Mouse (Mus musculus): ENCODE measurements around the gene Uchl3. TPM values are rescaled to one million over a fixed set of nuclear protein-coding genes. Genes with fewer than 3 reads are reported as not detected.

The Uchl3 gene
- 183 and 184 TPM in 2 replicates for polyA plus RNA-seq (2014; fragmentation: Nextera tagmentation; extraction: Ambion mirVana)

DNA sequence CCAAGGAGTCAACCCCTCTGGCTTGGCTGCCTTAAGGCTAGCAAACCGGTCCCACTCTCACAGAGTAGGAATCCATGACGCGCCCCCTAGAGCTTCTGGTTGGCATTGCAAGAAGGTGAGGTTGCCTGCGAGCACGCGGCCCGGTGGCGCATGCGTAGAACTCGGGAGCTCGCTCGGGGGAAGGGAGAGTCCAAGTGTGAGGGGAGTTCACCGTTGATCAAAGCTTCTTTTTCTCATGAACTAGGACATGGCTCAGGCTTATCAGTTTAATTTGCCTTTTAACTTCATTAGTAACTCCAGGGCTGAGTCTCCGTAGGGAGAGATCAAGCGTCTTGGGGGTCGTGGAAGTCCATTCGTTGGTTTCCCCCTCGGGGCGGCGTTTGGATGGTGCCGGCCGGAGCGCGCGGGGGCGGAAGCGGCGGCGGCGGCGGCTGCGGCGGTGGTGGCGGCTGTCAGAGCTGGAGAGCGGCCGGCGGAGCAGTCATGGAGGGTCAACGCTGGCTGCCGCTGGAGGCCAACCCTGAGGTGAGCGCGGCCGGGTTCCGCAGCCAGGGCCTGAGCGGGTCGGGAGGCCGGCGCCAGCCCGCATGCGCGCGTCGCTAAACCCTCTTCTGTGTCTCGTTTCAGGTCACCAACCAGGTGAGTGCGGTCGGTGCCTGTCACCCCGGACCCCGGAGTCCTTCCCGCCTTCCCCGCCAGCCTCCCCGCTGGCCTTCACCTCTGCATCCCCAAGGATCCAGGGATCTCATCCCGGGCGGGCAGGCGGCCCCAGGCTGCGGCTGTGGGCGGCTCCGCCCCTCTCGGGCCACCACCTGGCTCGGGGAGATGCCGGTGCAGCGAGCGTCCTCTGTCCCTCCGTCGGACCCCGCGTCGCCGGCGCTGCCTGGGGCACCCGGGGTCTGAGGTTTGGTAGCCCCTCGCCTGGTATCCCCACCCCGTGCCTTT, at the start of gene Uchl3:
TSS of gene Uchl3 (plus strand) at position 387 of the 945 bp plus-strand sequence.
- H3K36me3 ChIP-seq (replicated peaks; ENCODE audit: control insufficient read depth, insufficient read depth, low read depth, low read length): no peaks in the 10 kb centered on the region
- under 1% methylated on average over 79 of the region's 81 CpGs for WGBS
- H3K27me3 ChIP-seq (ENCODE audit: control insufficient read depth, insufficient read depth, low read length): no peaks in the 10 kb centered on the region
- peak; percentile 85 for ATAC-seq (replicated peaks; ENCODE audit: insufficient number of reproducible peaks, low FRiP score, low TSS enrichment, low read depth)
- H3K4me2 ChIP-seq (ENCODE audit: low read depth, low read length): peak within 1 kb of the TSS; percentile 82
- peak within 1 kb of the TSS; percentile 81 for H3K9ac ChIP-seq (replicated peaks; ENCODE audit: low read length)
- H3K4me3 ChIP-seq (ENCODE audit: low read depth, low read length): peak within 1 kb of the TSS; percentile 99
- H3K4me1 ChIP-seq (ENCODE audit: control insufficient read depth, insufficient read depth, low read length): no peaks in the 10 kb centered on the region
- no peak within 1 kb of the TSS for H3K27ac ChIP-seq (replicated peaks; ENCODE audit: low read depth, low read length)
- no peaks in the 10 kb centered on the region for H3K9me3 ChIP-seq (replicated peaks; ENCODE audit: control insufficient read depth, low read length)
- peak; percentile 98 for DNase-seq (ENCODE audit: low spot score)

DNA sequence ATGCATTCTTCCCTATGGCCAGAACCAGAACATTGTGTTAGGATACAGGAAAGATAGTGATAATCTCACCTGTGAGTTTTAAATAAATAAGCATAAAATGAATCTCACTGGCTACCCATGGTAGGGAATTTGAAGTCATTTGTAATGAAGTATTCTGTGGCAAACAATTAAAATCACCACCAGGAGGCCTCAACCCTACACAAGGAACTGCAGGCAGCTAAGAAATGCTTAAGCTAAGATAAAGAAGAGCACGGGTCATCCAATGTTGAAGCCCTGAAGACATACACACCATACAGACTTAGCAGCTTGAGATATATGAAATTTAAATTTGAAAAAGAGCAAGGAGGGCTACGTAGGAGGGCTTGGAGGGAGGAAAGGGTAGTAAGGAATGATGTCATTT, 47.9 kb upstream of the Uchl3 start:
- Histone ChIP-seq H3K9ac (replicated peaks; ENCODE audit: low read length) (no peak overlapping the region), H3K4me1 (ENCODE audit: control insufficient read depth, insufficient read depth, low read length) (peaks cover 2% of the 10 kb centered on the region; the same call in 1 of the 2 replicates), H3K4me2 (ENCODE audit: low read depth, low read length) (no peak overlapping the region), H3K36me3 (replicated peaks; ENCODE audit: control insufficient read depth, insufficient read depth, low read depth, low read length) (no peaks in the 10 kb centered on the region), H3K4me3 (ENCODE audit: low read depth, low read length) (no peak overlapping the region), H3K9me3 (replicated peaks; ENCODE audit: control insufficient read depth, low read length) (no peaks in the 10 kb centered on the region), H3K27ac (replicated peaks; ENCODE audit: low read depth, low read length) (no peak overlapping the region), H3K27me3 (ENCODE audit: control insufficient read depth, insufficient read depth, low read length) (peaks cover 2% of the 10 kb centered on the region; the same call in 1 of the 2 replicates)
- DNase-seq (ENCODE audit: low spot score) (no peak), ATAC-seq (replicated peaks; ENCODE audit: insufficient number of reproducible peaks, low FRiP score, low TSS enrichment, low read depth) (no peak)
- WGBS: 76% methylated on average over 2 of the region's 2 CpGs

DNA sequence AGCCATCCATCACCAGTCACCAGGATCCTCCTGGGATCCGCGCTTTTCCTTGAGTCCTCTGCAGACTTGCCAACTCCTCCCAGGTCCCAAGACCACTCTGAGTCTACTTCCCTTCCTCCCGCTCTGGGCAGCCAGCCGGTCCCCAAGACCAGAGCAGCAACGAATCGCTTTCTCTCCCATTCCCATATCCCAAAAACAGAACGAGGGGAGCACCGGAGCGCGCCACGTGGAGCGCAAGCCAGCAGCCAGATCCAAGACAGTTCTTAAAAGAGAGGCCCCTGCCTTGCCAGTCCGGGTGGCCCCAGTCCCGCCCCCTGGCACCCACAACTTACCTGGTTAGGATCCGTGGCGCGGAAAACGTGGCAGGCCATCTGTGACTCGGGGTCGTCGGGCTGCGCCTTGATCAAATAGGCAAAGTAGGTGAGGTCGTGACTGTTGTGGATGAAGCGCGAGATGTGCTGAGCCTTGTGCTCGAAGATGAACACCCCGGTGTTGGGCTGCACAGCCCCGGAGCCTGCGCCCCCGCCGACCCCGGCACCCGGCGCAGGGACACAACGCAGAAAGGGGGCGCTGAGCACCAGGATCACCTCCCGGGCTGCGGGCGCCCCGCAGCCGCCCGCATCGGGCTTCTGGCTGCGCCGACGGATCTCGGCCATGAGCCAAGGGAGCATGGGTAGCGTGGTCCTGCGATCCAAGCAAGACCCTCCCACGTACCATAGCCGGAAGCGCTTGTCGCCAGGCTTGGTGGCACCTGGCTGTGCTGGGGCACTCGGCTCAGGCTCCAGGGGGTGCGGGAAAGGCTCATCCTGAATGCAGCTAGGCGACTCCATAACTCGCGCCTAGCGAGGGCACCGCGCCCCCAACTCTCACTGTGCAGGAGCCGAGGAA, 45.9 kb upstream of the Uchl3 start:
- peaks cover 2% of the 10 kb centered on the region; the same call in 1 of the 2 replicates for H3K27me3 ChIP-seq (ENCODE audit: control insufficient read depth, insufficient read depth, low read length)
- no peak overlapping the region for H3K27ac ChIP-seq (replicated peaks; ENCODE audit: low read depth, low read length)
- ATAC-seq (replicated peaks; ENCODE audit: insufficient number of reproducible peaks, low FRiP score, low TSS enrichment, low read depth) (peak; percentile 49), DNase-seq (ENCODE audit: low spot score) (peak; percentile 40)
- WGBS: under 1% methylated on average over 62 of the region's 62 CpGs
- no peaks in the 10 kb centered on the region for H3K9me3 ChIP-seq (replicated peaks; ENCODE audit: control insufficient read depth, low read length)
- H3K4me3 ChIP-seq (ENCODE audit: low read depth, low read length): peak overlapping the region; percentile 68
- H3K4me1 ChIP-seq (ENCODE audit: control insufficient read depth, insufficient read depth, low read length): peaks cover 2% of the 10 kb centered on the region; the same call in 1 of the 2 replicates
- H3K4me2 ChIP-seq (ENCODE audit: low read depth, low read length): peak overlapping the region; percentile 99
- peak overlapping the region; percentile 70 for H3K9ac ChIP-seq (replicated peaks; ENCODE audit: low read length)
- no peaks in the 10 kb centered on the region for H3K36me3 ChIP-seq (replicated peaks; ENCODE audit: control insufficient read depth, insufficient read depth, low read depth, low read length)

DNA sequence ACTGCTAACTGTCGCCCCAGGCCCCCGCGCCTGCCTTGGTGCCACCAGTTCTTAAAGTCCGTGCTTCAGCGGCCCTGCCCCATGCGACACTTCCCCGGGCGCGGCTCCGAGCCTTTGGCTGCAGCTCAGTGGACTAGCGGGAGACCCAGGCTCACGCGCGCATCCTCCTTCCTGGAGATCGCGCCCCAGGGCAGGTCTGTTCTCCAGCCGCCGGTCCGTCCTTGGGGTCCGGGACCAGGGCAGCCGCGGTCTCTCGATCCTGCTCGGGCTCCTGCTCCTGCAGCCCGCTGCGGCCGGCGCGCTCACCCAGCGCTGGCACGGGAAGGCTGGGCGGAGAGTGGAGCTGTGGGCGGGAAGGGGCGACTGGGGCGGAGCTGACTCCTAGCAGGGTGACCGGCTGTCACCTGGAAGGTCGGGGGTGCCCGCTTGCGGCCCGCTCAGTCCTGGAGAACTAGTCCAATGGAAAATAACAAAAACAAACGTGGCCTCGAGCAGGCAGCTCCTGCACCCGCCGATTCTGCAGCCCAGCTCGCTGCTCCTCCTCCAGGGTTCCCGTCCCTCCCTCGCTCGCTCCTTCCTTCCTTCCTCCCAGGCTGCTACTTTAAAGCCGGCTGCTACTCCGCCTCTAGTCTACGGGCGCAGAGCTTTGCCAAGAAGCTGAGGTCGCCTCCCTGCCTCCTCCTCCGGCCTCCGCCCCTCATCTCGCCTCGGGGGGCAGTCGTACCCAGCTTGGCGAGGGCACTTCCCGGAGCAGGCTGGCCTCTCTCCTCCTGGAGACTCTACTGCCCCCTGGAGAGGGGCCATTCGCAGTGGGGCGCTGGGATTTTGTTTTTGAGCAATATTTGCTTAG, 45.0 kb upstream of the Uchl3 start, which contains the start of gene Tbc1d4:
TSS of gene Tbc1d4 (minus strand) at position 673 of the 850 bp plus-strand sequence.
- peak within 1 kb of the TSS; percentile 99 for H3K4me2 ChIP-seq (ENCODE audit: low read depth, low read length)
- ATAC-seq (replicated peaks; ENCODE audit: insufficient number of reproducible peaks, low FRiP score, low TSS enrichment, low read depth): peak; percentile 83
- peak within 1 kb of the TSS; percentile 68 for H3K4me3 ChIP-seq (ENCODE audit: low read depth, low read length)
- DNase-seq (ENCODE audit: low spot score): peak; percentile 85
- H3K9ac ChIP-seq (replicated peaks; ENCODE audit: low read length): peak within 1 kb of the TSS; percentile 70
- H3K27me3 ChIP-seq (ENCODE audit: control insufficient read depth, insufficient read depth, low read length): peaks cover 2% of the 10 kb centered on the region; the same call in 1 of the 2 replicates
- under 1% methylated on average over 60 of the region's 62 CpGs for WGBS
- no peaks in the 10 kb centered on the region for H3K36me3 ChIP-seq (replicated peaks; ENCODE audit: control insufficient read depth, insufficient read depth, low read depth, low read length)
- peaks cover 2% of the 10 kb centered on the region; the same call in 1 of the 2 replicates for H3K4me1 ChIP-seq (ENCODE audit: control insufficient read depth, insufficient read depth, low read length)
- no peaks in the 10 kb centered on the region for H3K9me3 ChIP-seq (replicated peaks; ENCODE audit: control insufficient read depth, low read length)
- 0 out of 2 replicates have a peak within 1 kb of the TSS, but pooled peaks have one; percentile 28 for H3K27ac ChIP-seq (replicated peaks; ENCODE audit: low read depth, low read length)

DNA sequence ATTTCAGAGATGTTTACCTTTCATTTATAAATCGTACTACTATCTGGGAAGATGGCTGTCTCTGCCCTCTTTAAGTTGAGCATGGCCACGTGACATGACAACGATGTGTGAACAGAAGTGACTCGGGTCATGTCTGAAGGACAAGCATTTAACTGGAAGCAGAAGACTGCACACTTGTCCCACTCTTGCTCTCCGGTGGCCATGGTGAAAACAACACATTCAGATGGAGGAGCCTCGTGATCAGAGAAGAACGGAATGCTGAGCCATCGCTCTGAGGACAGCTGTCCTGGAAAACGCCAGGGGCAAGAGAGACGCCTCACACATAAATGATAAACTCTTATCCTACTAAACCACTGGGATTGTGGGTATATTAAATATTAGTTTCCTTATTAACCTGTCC, 43.1 kb upstream of the Uchl3 start:
- no peak overlapping the region for H3K9ac ChIP-seq (replicated peaks; ENCODE audit: low read length)
- no peak overlapping the region for H3K4me2 ChIP-seq (ENCODE audit: low read depth, low read length)
- H3K36me3 ChIP-seq (replicated peaks; ENCODE audit: control insufficient read depth, insufficient read depth, low read depth, low read length): no peaks in the 10 kb centered on the region
- H3K27ac ChIP-seq (replicated peaks; ENCODE audit: low read depth, low read length): no peak overlapping the region
- H3K4me1 ChIP-seq (ENCODE audit: control insufficient read depth, insufficient read depth, low read length): peaks cover 2% of the 10 kb centered on the region; the same call in 1 of the 2 replicates
- H3K9me3 ChIP-seq (replicated peaks; ENCODE audit: control insufficient read depth, low read length): no peaks in the 10 kb centered on the region
- WGBS: 80% methylated on average over 10 of the region's 10 CpGs
- H3K4me3 ChIP-seq (ENCODE audit: low read depth, low read length): no peak overlapping the region
- H3K27me3 ChIP-seq (ENCODE audit: control insufficient read depth, insufficient read depth, low read length): peaks cover 2% of the 10 kb centered on the region; the same call in 1 of the 2 replicates
- ATAC-seq (replicated peaks; ENCODE audit: insufficient number of reproducible peaks, low FRiP score, low TSS enrichment, low read depth): no peak
- no peak for DNase-seq (ENCODE audit: low spot score)

DNA sequence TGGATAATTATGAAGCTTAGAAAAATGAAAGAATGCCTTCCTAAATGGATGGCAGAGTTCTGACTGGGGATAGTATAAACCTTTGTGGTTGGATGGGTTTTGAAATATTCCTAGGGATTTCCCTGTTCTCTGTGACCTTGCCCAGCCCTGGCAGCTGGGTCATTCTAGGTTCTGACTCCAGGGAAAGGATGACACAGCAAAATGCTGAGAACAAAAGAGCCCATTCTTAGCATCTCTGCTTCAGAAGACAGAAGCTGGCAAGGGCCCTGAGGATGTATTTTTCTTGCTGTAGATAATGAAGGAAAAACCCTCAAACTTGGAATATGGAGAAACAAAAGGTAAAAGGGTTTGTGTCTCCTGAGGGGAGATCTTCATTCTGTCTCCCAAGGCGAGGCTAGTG, 40.6 kb upstream of the Uchl3 start:
- Histone ChIP-seq H3K27me3 (ENCODE audit: control insufficient read depth, insufficient read depth, low read length) (no peaks in the 10 kb centered on the region), H3K4me1 (ENCODE audit: control insufficient read depth, insufficient read depth, low read length) (no peaks in the 10 kb centered on the region), H3K4me3 (ENCODE audit: low read depth, low read length) (no peak overlapping the region), H3K9ac (replicated peaks; ENCODE audit: low read length) (no peak overlapping the region), H3K4me2 (ENCODE audit: low read depth, low read length) (no peak overlapping the region), H3K27ac (replicated peaks; ENCODE audit: low read depth, low read length) (no peak overlapping the region), H3K9me3 (replicated peaks; ENCODE audit: control insufficient read depth, low read length) (no peaks in the 10 kb centered on the region), H3K36me3 (replicated peaks; ENCODE audit: control insufficient read depth, insufficient read depth, low read depth, low read length) (no peaks in the 10 kb centered on the region)
- 45% methylated on average over 1 of the region's 1 CpGs for WGBS
- DNase-seq (ENCODE audit: low spot score) (no peak), ATAC-seq (replicated peaks; ENCODE audit: insufficient number of reproducible peaks, low FRiP score, low TSS enrichment, low read depth) (no peak)

DNA sequence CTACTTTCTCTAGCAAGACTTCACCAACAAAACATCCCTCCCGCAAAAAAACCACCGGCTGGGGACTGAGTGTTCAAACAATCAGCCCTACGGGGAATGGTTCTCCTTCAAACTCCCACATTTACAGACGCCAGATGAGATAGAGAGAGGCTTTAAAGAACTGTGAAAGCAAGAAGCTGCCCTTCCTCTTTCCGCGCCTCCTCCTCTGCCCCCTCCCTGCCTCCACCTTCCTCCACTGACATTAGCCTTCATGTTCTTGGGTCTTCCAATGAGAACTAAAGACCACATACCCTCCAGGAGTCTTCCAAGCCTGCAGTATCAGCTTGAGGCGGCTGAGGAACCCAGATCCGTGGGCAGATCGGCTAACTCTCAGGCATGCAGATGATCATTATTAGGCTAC, 37.6 kb upstream of the Uchl3 start:
- H3K27me3 ChIP-seq (ENCODE audit: control insufficient read depth, insufficient read depth, low read length): no peaks in the 10 kb centered on the region
- H3K4me3 ChIP-seq (ENCODE audit: low read depth, low read length): no peak overlapping the region
- no peaks in the 10 kb centered on the region for H3K9me3 ChIP-seq (replicated peaks; ENCODE audit: control insufficient read depth, low read length)
- WGBS: 80% methylated on average over 9 of the region's 9 CpGs
- no peaks in the 10 kb centered on the region for H3K36me3 ChIP-seq (replicated peaks; ENCODE audit: control insufficient read depth, insufficient read depth, low read depth, low read length)
- H3K9ac ChIP-seq (replicated peaks; ENCODE audit: low read length): no peak overlapping the region
- DNase-seq (ENCODE audit: low spot score) (no peak), ATAC-seq (replicated peaks; ENCODE audit: insufficient number of reproducible peaks, low FRiP score, low TSS enrichment, low read depth) (no peak)
- no peak overlapping the region for H3K27ac ChIP-seq (replicated peaks; ENCODE audit: low read depth, low read length)
- no peaks in the 10 kb centered on the region for H3K4me1 ChIP-seq (ENCODE audit: control insufficient read depth, insufficient read depth, low read length)
- no peak overlapping the region for H3K4me2 ChIP-seq (ENCODE audit: low read depth, low read length)
